Mouse (Mus musculus) right cerebral cortex, adult 2 months (tissue): ENCODE measurements around the gene Foxn4.

Source experiments
- DNase-seq, 2 experiments: peaks; one replicate each; pipeline ENCODE4 v3.0.0; 2021 to 2022; ENCODE audit warnings: low spot score in 2 of 2

The Foxn4 gene

GRCm38 (mm10) chr5:114279382-114280143 lies 6.0 kb upstream of the Foxn4 start:
- DNase-seq: no peak

DNA sequence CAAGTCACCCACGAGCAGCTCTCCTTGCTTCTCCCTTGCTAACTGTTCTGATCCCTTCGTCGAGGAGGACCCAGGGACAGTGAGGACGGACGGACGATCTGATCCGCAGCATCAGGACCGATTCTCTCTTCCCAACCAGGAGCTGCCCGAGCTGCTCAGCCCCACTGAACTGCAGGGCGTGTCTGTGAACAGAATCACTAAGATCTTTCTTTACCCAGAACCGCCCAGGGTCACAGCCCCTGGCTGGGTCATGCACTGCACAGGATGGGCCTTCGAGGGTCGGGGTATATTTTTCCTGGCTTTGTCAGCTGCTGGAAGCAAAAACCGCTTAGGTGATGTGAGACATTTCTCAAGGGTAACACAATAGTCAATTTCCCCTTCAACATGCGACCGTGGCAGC lies 2.4 kb upstream of the Foxn4 start:
- DNase-seq: no peak

DNA sequence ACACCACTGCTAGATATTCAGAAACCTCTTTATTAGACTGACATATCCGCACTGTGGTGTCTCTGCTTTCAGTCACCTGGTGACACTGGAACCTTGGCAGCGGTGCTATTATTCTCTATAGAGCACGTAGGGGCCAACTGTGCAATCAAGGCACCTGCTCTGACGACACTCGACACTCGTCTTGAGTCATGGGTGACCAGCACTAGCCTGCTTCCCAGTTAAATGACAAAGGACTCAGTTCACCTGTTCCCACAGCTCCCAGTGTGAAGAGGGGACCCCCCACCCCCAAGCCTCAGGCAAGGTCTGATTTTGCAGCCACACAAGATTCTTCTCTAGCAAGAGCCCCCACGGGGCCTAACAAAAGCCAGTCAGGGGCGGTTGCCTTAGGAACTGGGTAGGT lies 1.7 kb upstream of the Foxn4 start:
- no peak for DNase-seq

DNA sequence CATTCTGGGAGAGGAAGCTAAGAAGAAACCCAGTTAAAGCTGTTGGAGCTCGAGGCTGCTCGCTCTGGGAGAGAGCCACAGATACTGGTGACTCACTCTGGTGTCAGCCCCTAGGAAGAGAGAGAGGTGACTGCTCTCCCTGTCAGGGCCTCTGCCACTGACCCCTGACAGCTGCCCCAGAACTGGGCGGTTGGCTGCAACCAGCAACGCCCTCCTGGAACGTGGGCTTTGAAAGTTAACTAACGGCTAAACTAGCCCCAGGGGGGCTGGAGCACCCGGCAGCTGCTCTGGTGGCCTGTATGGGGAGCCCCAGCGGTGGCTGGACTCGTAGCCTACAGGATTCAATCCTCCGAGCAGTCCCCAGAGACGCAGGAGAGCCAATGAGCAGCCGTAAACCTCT lies 3.6 kb downstream of the Foxn4 start:
- no peak for DNase-seq

GRCm38 (mm10) chr5:114269499-114269898 lies 4.1 kb downstream of the Foxn4 start:
- DNase-seq: no peak

DNA sequence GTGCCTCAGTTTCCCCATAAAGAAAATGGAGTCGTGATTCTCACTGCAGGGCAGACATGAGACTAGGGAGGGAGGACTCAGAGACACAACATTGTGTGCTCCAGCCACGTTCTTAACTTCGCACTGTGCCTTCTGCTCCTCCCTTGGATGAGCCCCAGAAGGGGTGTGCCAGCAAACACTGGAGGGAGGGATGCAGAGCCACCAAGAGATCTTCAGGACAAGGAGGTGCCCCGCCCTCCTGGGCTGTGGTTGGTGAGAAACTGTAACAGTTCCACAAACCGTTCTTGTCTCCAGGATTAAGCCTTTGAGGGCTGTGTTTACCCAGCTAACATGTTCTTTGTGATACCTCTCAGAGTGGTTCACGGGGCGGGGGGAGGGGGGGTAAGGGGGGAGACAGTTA lies 5.0 kb downstream of the Foxn4 start:
- DNase-seq: no peak

DNA sequence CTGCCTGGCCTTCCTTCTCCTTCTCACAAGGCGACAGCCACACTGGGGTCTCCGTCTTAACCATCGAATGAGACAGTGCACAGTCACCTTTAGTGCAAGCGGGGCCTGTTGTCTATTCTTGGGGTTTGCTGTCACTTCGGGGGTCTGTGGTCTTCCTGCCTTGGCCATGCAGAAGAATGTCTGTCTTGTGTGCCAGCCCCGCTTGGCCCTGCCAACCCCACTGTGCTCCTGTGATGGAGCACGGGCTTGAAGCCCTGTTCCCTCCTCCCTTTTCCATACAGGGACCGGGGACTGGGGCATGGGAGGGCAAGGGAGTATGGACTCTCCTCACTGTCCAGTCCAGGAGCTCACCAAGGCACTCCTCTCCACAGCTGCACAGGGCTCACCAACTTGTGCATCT lies 8.8 kb downstream of the Foxn4 start:
- DNase-seq: no peak

DNA sequence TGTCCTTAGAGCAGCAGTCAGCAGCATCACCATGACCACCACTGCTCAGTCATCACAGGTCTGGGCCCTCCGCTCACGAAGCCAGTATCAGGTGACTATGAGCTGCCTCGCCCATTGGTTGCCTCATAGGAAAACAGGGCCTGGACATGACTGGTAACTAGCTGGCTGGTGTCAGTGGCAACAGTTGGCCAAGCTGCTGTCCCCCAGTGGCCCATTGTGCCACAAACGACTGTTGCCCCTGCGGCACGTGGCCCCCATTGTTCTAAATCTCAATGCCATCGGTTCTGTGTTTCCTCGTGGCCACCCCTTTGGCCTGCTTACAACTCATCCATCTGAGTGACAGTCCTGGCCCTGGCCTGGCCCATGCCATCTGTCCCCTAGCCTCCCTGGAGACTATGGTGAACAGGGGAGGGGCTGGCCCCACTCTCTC lies 9.6 kb downstream of the Foxn4 start:
- no peak for DNase-seq

GRCm38 (mm10) chr5:114261494-114261893 lies 12.1 kb downstream of the Foxn4 start:
- DNase-seq: no peak

- no peak for DNase-seq
Observed at GRCm38 (mm10) chr5:114259495-114259894, 14.1 kb downstream of the Foxn4 start.

DNA sequence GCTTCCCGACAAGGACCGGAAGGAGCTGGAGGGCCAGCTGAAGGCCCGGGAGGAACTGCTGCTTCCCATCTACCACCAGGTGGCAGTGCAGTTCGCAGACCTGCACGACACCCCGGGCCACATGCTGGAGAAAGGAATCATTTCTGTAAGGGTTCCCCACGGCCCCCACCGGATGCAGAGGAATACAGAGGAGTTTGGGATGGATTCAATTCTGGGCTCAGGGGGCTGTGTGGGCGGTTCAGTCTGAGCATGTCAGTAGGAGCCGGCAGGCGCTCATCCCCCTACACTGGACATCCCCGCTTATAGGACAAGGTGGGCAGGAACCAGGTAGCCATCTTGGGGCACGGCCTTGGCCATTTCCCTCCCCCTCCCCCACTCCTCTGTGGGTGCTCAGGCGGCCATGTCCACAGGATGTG lies 25.4 kb downstream of the Foxn4 start:
- peak; percentile 67 to 77 for DNase-seq

DNA sequence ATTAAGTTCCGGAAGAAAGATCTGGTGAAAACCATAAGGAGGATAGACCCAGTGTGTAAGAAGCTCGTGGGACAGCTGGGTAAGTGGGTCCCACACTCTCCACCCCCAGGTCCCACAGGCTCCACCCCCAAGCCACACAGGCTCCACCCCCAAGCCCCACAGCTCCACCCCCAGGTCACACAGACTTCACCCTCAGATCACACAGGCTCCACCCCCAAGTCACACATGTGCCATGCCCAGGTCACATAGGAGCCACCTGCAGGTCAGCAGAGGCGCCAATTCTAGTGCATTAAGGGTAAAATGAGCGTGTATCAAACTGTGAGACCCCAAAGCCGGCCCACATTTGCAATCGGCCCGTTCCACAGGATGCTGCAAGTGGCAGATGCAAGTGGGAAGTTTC lies 27.1 kb downstream of the Foxn4 start:
- no peak for DNase-seq

DNA sequence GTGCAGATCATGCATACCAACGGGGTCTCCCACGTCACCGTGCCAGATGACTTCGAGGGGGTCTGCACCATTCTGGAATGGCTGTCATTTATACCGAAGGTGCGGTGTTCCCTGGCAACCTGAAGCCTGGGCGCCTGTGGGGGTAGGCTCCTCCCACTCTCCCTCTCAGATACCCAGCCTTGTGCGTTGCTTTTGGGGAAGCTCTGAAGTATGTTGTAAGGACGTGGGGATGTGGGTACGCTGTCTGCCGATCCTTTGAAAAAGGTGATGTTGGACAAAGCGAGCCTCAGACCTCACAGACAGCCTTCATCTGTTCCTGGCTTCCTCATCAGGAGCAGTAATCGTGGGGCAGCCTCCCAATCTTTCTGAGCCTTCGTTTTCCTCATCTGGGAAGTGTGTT lies 33.9 kb downstream of the Foxn4 start:
- DNase-seq: no peak

- no peak for DNase-seq
Observed at GRCm38 (mm10) chr5:114238924-114239323, 34.7 kb downstream of the Foxn4 start.

DNA sequence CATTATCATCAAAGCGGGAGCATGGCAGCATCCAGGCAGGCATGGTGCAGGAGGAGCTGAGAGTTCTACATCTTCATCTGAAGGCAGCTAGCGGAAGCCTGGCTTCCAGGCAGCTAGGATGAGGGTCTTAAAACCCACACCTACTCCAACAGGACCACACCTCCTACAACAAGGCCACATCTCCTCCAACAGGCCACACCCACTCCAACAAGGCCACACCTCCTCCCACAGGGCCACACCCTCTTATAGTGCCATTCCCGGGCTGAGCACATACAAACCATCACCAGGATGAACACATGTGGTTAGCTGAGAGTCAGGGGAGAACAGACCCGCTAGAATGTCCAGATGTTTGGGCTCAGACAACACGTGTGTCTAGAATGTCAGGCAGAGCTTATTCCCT lies 44.7 kb downstream of the Foxn4 start:
- no peak for DNase-seq

DNA sequence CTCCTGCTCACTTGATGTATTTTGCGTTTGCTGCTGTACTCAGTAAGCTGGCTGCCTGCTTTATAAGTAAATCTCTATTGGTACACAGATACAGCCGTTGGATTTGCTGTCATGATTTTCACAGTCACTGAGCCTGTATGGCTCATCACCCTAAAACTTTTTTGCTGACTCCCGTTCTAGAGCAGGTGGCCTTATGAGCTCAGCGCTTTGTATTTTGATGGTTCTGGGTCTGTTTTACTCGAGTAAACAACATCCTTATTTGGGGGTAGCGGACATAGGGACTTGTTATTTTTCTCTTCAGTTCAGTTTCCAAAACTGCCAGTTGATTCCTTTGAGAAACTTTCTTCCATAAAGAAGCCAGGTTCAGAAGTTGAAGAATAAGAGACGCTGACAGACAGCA lies 47.6 kb downstream of the Foxn4 start:
- DNase-seq: no peak

DNA sequence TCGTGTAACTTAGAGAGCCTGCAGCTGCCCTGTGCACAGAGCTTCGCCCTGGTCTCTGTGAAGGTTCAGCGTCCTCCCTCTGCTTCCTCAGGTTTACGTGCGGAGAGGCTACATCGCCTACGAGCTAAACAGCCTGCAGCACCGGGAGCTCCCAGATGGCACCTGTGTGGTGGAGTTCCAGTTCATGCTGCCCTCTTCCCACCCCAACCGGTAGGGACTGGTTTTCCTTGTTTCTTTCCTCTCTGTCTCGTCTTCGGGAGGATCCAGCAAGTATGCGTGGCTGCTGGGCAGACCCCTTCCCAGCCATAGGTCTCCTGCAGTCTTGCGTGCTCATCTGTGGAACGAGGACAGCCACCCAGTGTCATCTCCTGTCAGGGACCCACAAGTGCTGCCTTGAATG lies 54.8 kb downstream of the Foxn4 start:
- DNase-seq: no peak

DNA sequence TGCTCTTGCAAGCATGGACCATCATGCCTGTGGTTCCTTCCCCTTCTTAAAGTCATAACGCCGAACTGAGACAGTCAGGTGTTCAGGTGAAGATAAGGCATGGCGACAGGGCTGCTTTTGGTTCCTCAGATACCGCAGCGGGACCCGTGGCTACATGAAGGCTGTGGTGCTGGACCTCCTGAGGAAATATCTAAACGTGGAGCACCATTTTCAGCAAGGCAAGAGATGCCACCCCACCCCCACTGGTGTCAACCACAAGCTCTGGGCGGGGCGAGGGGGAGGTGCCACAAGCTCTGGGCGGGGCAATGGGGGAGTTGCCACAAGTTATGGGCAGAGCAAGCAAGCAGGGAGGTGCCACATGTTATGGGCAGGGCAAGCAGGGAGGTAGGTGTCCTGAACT lies 60.4 kb downstream of the Foxn4 start:
- DNase-seq: no peak

GRCm38 (mm10) chr5:114206158-114206557 lies 67.4 kb downstream of the Foxn4 start:
- no peak for DNase-seq
